Mouse (Mus musculus): Measurements from ENCODE around the gene Tnik. TPM values are rescaled to one million over a fixed set of nuclear protein-coding genes. Genes with fewer than 3 reads are reported as not detected.

Tnik gene
- polyA plus RNA-seq, 1 experiment: 2.3 TPM

GRCm38 (mm10) chr3:28401335-28401734 lies 138.3 kb downstream of the Tnik start:
- Histone ChIP-seq H3K4me1 (ENCODE audit: control insufficient read depth, insufficient read depth, low read length) (peaks cover 4% of the 10 kb centered on the region), H3K36me3 (ENCODE audit: control insufficient read depth, insufficient read depth, low read length, poor library complexity, severe bottlenecking) (no peaks in the 10 kb centered on the region)
- TF ChIP-seq EP300 (IDR thresholded peaks at IDR 0.05; ENCODE audit: insufficient read depth, low read depth, low read length) (no peak), POLR2A (IDR thresholded peaks at IDR 0.05; ENCODE audit: insufficient read depth, low read length) (no peak), CTCF (IDR thresholded peaks at IDR 0.05; ENCODE audit: low read depth, low read length) (no peak)

GRCm38 (mm10) chr3:28402221-28402620 lies 139.2 kb downstream of the Tnik start:
- Histone ChIP-seq H3K4me1 (ENCODE audit: control insufficient read depth, insufficient read depth, low read length) (peaks cover 4% of the 10 kb centered on the region), H3K9ac (ENCODE audit: low read depth, poor library complexity, severe bottlenecking) (no peak overlapping the region), H3K36me3 (ENCODE audit: control insufficient read depth, insufficient read depth, low read length, poor library complexity, severe bottlenecking) (no peaks in the 10 kb centered on the region), H3K4me3 (ENCODE audit: low read depth, low read length) (no peak overlapping the region), H3K27ac (ENCODE audit: insufficient read depth, low read length) (no peak overlapping the region), H3K9me3 (replicated peaks; ENCODE audit: control insufficient read depth, insufficient read depth, low read length, poor library complexity, severe bottlenecking) (no peaks in the 10 kb centered on the region), H3K27me3 (ENCODE audit: control insufficient read depth, insufficient read depth, low read length, poor library complexity, severe bottlenecking) (no peaks in the 10 kb centered on the region)
- TF ChIP-seq CTCF (IDR thresholded peaks at IDR 0.05; ENCODE audit: low read depth, low read length): no peak
- 0 out of 2 replicates have a peak, but pooled peaks have one; percentile 8 for TF ChIP-seq EP300 (IDR thresholded peaks at IDR 0.05; ENCODE audit: insufficient read depth, low read depth, low read length)
- no peak for TF ChIP-seq POLR2A (IDR thresholded peaks at IDR 0.05; ENCODE audit: insufficient read depth, low read length)

More at GRCm38 (mm10) chr3:28401335-28401734, 138.3 kb downstream of the Tnik start:
- Histone ChIP-seq H3K27ac (ENCODE audit: insufficient read depth, low read length) (no peak overlapping the region), H3K4me3 (ENCODE audit: low read depth, low read length) (no peak overlapping the region), H3K9me3 (replicated peaks; ENCODE audit: control insufficient read depth, insufficient read depth, low read length, poor library complexity, severe bottlenecking) (no peaks in the 10 kb centered on the region), H3K9ac (ENCODE audit: low read depth, poor library complexity, severe bottlenecking) (no peak overlapping the region), H3K27me3 (ENCODE audit: control insufficient read depth, insufficient read depth, low read length, poor library complexity, severe bottlenecking) (no peaks in the 10 kb centered on the region)

DNA sequence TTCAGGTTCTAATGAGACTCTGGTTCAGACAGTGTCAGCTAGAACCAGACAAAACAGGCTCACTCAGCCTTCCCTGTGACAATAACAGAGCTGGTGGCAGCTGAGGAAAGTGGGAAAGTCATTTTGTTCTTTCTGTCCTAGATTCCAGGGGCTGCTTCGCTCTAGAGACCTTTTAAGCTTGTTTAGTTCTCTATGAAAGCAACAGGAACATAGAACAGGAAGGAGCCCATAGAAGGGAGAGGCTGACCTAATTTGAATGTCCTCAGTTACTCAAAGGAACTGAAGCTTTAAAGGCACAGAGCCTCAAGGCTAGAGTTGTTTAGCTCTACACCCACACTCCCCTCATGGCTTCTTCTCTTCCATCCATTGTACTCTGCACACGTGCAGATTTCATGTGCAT lies 142.4 kb downstream of the Tnik start:
- no peaks in the 10 kb centered on the region for H3K9me3 ChIP-seq (replicated peaks; ENCODE audit: control insufficient read depth, insufficient read depth, low read length, poor library complexity, severe bottlenecking)
- H3K4me1 ChIP-seq (ENCODE audit: control insufficient read depth, insufficient read depth, low read length): peaks cover 4% of the 10 kb centered on the region
- TF ChIP-seq CTCF (IDR thresholded peaks at IDR 0.05; ENCODE audit: low read depth, low read length): no peak
- no peak for TF ChIP-seq EP300 (IDR thresholded peaks at IDR 0.05; ENCODE audit: insufficient read depth, low read depth, low read length)
- TF ChIP-seq POLR2A (IDR thresholded peaks at IDR 0.05; ENCODE audit: insufficient read depth, low read length): no peak
- no peak overlapping the region for H3K27ac ChIP-seq (ENCODE audit: insufficient read depth, low read length)
- H3K9ac ChIP-seq (ENCODE audit: low read depth, poor library complexity, severe bottlenecking): no peak overlapping the region
- H3K27me3 ChIP-seq (ENCODE audit: control insufficient read depth, insufficient read depth, low read length, poor library complexity, severe bottlenecking): no peaks in the 10 kb centered on the region
- H3K36me3 ChIP-seq (ENCODE audit: control insufficient read depth, insufficient read depth, low read length, poor library complexity, severe bottlenecking): no peaks in the 10 kb centered on the region
- no peak overlapping the region for H3K4me3 ChIP-seq (ENCODE audit: low read depth, low read length)

DNA sequence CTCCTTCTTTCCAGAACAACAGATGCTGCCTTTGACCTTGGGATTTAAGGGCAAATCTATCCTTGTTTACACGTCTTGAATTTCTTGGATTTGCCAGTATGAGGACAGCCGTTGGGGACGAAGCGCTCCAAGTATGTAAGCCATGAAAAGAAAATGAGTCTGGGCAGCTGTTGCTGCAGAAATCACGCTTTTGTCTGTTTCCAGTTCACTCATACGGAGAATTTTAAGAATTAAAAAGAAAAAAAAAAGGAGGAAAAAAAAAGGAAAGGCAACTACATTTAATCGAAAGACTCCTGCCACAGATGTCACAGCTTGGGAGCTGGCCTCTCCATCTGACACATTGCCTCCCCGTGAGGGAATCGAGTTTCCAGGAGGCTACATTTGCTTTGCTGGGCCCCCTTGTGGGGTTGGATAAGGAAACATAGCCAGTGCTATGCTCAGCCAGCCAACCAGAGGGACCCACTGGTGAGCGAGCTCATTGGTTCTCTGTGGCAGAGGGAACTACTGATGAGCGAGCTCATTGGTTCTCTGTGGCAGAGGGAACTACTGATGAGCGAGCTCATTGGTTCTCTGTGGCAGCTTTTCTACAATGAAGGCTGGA lies 145.9 kb downstream of the Tnik start:
- no peaks in the 10 kb centered on the region for H3K36me3 ChIP-seq (ENCODE audit: control insufficient read depth, insufficient read depth, low read length, poor library complexity, severe bottlenecking)
- no peaks in the 10 kb centered on the region for H3K27me3 ChIP-seq (ENCODE audit: control insufficient read depth, insufficient read depth, low read length, poor library complexity, severe bottlenecking)
- no peak overlapping the region for H3K4me3 ChIP-seq (ENCODE audit: low read depth, low read length)
- TF ChIP-seq EP300 (IDR thresholded peaks at IDR 0.05; ENCODE audit: insufficient read depth, low read depth, low read length) (no peak), POLR2A (IDR thresholded peaks at IDR 0.05; ENCODE audit: insufficient read depth, low read length) (no peak), CTCF (IDR thresholded peaks at IDR 0.05; ENCODE audit: low read depth, low read length) (no peak)
- no peak overlapping the region for H3K27ac ChIP-seq (ENCODE audit: insufficient read depth, low read length)
- H3K9ac ChIP-seq (ENCODE audit: low read depth, poor library complexity, severe bottlenecking): no peak overlapping the region
- no peaks in the 10 kb centered on the region for H3K9me3 ChIP-seq (replicated peaks; ENCODE audit: control insufficient read depth, insufficient read depth, low read length, poor library complexity, severe bottlenecking)
- no peaks in the 10 kb centered on the region for H3K4me1 ChIP-seq (ENCODE audit: control insufficient read depth, insufficient read depth, low read length)

- H3K27ac ChIP-seq (ENCODE audit: insufficient read depth, low read length): no peak overlapping the region
- no peak overlapping the region for H3K4me3 ChIP-seq (ENCODE audit: low read depth, low read length)
- H3K36me3 ChIP-seq (ENCODE audit: control insufficient read depth, insufficient read depth, low read length, poor library complexity, severe bottlenecking): no peaks in the 10 kb centered on the region
- no peak for TF ChIP-seq POLR2A (IDR thresholded peaks at IDR 0.05; ENCODE audit: insufficient read depth, low read length)
- no peak for TF ChIP-seq EP300 (IDR thresholded peaks at IDR 0.05; ENCODE audit: insufficient read depth, low read depth, low read length)
- no peak for TF ChIP-seq CTCF (IDR thresholded peaks at IDR 0.05; ENCODE audit: low read depth, low read length)
- no peaks in the 10 kb centered on the region for H3K4me1 ChIP-seq (ENCODE audit: control insufficient read depth, insufficient read depth, low read length)
- no peaks in the 10 kb centered on the region for H3K27me3 ChIP-seq (ENCODE audit: control insufficient read depth, insufficient read depth, low read length, poor library complexity, severe bottlenecking)
- H3K9me3 ChIP-seq (replicated peaks; ENCODE audit: control insufficient read depth, insufficient read depth, low read length, poor library complexity, severe bottlenecking): no peaks in the 10 kb centered on the region
- H3K9ac ChIP-seq (ENCODE audit: low read depth, poor library complexity, severe bottlenecking): no peak overlapping the region
Observed at GRCm38 (mm10) chr3:28410269-28410668, 147.3 kb downstream of the Tnik start.

- Histone ChIP-seq H3K27ac (ENCODE audit: insufficient read depth, low read length) (no peak overlapping the region), H3K9ac (ENCODE audit: low read depth, poor library complexity, severe bottlenecking) (no peak overlapping the region)
Observed at GRCm38 (mm10) chr3:28415986-28416385, 153.0 kb downstream of the Tnik start.

More at GRCm38 (mm10) chr3:28415986-28416385, 153.0 kb downstream of the Tnik start:
- Histone ChIP-seq H3K4me3 (ENCODE audit: low read depth, low read length) (no peak overlapping the region), H3K4me1 (ENCODE audit: control insufficient read depth, insufficient read depth, low read length) (no peaks in the 10 kb centered on the region), H3K27me3 (ENCODE audit: control insufficient read depth, insufficient read depth, low read length, poor library complexity, severe bottlenecking) (no peaks in the 10 kb centered on the region), H3K9me3 (replicated peaks; ENCODE audit: control insufficient read depth, insufficient read depth, low read length, poor library complexity, severe bottlenecking) (no peaks in the 10 kb centered on the region), H3K36me3 (ENCODE audit: control insufficient read depth, insufficient read depth, low read length, poor library complexity, severe bottlenecking) (no peaks in the 10 kb centered on the region)
- TF ChIP-seq POLR2A (IDR thresholded peaks at IDR 0.05; ENCODE audit: insufficient read depth, low read length) (no peak), EP300 (IDR thresholded peaks at IDR 0.05; ENCODE audit: insufficient read depth, low read depth, low read length) (no peak), CTCF (IDR thresholded peaks at IDR 0.05; ENCODE audit: low read depth, low read length) (no peak)
